Mouse (Mus musculus) adrenal gland, postnatal 25 days (tissue): ENCODE data around the gene Tldc1. TPM values are rescaled to one million over a fixed set of nuclear protein-coding genes. Genes with fewer than 3 reads are reported as not detected.
A peak's percentile ranks its signal among the peaks of the same experiment; 100 is the strongest.

ENCODE experiments used
- DNase-seq: peaks from one replicate; pipeline ENCODE4 v3.0.0; 2021; ENCODE audit warnings: mixed read lengths
- total RNA-seq: library from RNA; stranded (reverse); gene quantifications from 2 replicates; pipeline ENCODE4 v1.2.3, GENCODE M21; 2021

Gene Tldc1
- total RNA-seq, 1 experiment from 2014 or later = 22.1 TPM

- no peak for DNase-seq
Observed at GRCm38 (mm10) chr8:119765761-119766444, 12.3 kb downstream of the Tldc1 start.

GRCm38 (mm10) chr8:119765311-119765710, 12.9 kb downstream of the Tldc1 start:
- no peak for DNase-seq

GRCm38 (mm10) chr8:119762226-119763220, 15.7 kb downstream of the Tldc1 start:
- DNase-seq = no peak

- DNase-seq = no peak
Observed at GRCm38 (mm10) chr8:119761692-119762091, 16.5 kb downstream of the Tldc1 start.

- no peak for DNase-seq
Observed at GRCm38 (mm10) chr8:119756538-119756937, 21.7 kb downstream of the Tldc1 start.

GRCm38 (mm10) chr8:119756147-119756461, 22.1 kb downstream of the Tldc1 start:
- no peak for DNase-seq

GRCm38 (mm10) chr8:119755238-119756146, 22.7 kb downstream of the Tldc1 start:
- DNase-seq = no peak

GRCm38 (mm10) chr8:119744604-119745003, 33.6 kb downstream of the Tldc1 start:
- no peak for DNase-seq

GRCm38 (mm10) chr8:119743291-119744026, 34.8 kb downstream of the Tldc1 start:
- DNase-seq = peak; percentile 47

- no peak for DNase-seq
Observed at GRCm38 (mm10) chr8:119742409-119742808, 35.8 kb downstream of the Tldc1 start.

GRCm38 (mm10) chr8:119740634-119741033, 37.6 kb downstream of the Tldc1 start:
- no peak for DNase-seq

- no peak for DNase-seq
Observed at GRCm38 (mm10) chr8:119738129-119738907, 39.9 kb downstream of the Tldc1 start.

- DNase-seq = no peak
Observed at GRCm38 (mm10) chr8:119737093-119737900, 40.9 kb downstream of the Tldc1 start.

GRCm38 (mm10) chr8:119736348-119736917, 41.8 kb downstream of the Tldc1 start:
- DNase-seq = no peak

GRCm38 (mm10) chr8:119732072-119732471, 46.1 kb downstream of the Tldc1 start:
- no peak for DNase-seq

GRCm38 (mm10) chr8:119728351-119728895, 49.8 kb downstream of the Tldc1 start:
- no peak for DNase-seq

- no peak for DNase-seq
Observed at GRCm38 (mm10) chr8:119727093-119727492, 51.1 kb downstream of the Tldc1 start.

GRCm38 (mm10) chr8:119724596-119724995, 53.6 kb downstream of the Tldc1 start:
- DNase-seq = no peak

GRCm38 (mm10) chr8:119723676-119724075, 54.5 kb downstream of the Tldc1 start:
- DNase-seq = no peak
